Mouse (Mus musculus): ENCODE measurements around the gene Sec1.

DNA sequence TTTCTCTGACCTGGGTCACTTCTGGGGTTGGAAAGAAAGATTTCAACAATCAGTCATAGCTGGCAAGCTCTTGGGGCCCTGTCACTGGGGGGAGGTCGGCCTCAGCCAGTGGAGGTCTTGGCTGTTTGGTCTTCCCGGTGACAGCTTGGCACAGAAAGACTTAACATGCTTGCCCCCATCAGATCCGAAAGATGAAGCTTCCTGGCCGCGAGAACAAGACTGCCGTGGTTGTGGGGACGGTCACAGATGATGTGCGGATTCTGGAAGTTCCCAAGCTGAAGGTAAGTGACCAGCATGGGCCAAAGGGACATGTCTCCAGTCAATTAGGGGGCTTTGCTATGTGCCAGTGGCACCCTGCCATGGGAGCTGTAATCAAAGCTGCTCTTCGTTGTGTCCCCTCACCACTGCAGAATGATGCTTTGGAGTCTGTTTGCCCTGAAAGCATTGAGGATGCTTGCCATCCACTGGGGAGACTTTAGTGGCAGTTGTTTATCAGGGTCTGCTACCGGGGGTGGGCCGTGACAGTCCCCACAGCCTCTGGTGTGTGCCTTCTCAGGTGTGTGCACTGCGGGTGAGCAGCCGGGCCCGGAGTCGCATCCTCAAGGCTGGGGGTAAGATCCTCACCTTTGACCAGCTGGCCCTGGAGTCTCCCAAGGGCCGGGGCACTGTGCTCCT lies 25.7 kb upstream of the Sec1 start:
- TF ChIP-seq CTCF (IDR thresholded peaks at IDR 0.05; ENCODE audit: borderline replicate concordance, insufficient read depth, low read length) (no peak), POLR2A (IDR thresholded peaks at IDR 0.05; ENCODE audit: low read depth, low read length) (no peak)

All from embryonic fibroblast, embryonic 13.5 days (primary cell).